Mouse (Mus musculus) neural tube, embryonic 10.5 days (tissue): Measurements from ENCODE around the gene Fcrl5.
"Not testable (repeated sequence)": the region's sequence is repeated elsewhere in the genome, so short reads cannot be mapped to it uniquely, and the experiment has no call there.

Source experiments
- DNase-seq: peaks from one replicate; pipeline ENCODE4 v3.0.0-alpha.2; 2017; ENCODE audit warnings: low spot score; ENCODE audit errors: extremely low spot score

The Fcrl5 gene

DNA sequence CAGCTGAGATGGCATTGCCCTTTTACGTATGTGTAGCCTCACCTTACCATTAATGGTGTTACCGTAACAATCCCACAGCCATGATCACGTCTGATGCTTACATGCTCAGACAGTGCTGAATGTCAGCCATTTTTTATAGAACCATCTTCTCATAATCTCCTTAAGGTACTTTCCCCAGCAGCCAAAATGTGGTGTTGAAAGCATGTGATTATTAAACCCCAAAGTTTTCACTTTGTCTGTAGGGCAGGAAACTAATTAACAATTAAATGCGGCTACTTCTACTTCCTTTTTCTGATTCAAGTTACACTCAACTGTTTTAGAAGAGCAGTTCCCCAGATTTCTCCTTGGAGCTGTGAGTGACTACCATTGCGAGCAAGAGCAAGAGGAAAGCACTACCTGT lies at the start of gene Fcrl5:
Gene Fcrl5, plus strand, starts transcription at position 295 of the 400 bp plus-strand sequence.
- no peak for DNase-seq

DNA sequence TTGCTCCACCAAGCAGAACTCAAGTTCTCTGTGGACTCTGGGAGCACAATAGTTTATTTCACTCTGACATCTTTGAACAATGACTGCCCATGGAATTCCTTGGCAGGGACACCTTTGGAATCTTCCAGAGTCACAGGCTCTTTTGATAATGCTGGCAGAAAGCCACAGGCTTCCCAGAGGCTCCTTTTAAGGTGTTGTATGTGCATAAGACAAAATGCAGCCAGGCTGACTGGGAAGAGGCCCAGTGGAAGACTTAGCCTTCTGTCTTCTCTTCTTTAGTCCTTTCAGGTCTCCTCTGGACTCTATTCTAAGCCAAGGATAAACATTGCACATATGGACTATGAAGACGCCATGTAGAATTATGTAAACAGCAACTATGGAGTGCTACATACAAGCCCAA lies 44.6 kb upstream of the Fcrl5 start:
- DNase-seq, result no peak

DNA sequence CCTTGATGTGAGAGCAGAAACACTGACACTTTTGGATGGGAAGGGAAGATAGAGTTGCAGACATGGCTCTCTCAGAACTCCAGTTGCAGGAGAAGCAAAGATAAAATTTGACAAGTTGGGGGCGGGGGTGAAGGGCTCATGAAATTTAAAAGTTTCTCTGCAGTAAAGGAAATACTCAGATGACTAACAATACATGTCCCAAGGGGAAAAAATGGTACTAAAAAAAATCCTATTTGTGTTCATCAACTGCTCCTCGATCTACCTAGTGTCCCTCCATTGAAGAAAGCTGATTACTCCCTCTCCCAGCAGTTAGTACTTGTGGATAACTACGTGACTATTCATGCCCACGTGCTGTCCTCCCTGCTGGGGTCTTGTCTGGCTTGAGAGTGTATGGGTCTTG lies 36.8 kb upstream of the Fcrl5 start:
- DNase-seq, result no peak

DNA sequence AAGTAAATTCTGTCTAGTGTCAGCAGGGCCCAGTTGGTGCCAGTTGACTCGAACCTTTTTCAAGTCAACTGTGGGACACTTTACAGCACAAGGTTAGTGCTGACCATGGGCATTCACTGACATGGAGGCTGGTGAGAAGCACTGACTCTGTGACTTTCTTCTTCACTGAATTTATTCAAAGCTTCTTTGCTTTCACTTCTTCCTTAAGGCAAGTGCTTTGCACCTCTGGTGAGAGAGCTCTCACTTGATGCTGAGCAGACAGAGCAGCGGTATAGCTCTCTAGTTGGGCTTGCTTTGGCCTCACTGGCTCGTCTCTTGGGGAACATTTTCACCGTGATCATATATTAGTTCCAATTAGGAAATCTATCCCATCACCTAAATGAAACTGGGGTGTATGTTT lies 35.7 kb upstream of the Fcrl5 start:
- DNase-seq, result no peak

DNA sequence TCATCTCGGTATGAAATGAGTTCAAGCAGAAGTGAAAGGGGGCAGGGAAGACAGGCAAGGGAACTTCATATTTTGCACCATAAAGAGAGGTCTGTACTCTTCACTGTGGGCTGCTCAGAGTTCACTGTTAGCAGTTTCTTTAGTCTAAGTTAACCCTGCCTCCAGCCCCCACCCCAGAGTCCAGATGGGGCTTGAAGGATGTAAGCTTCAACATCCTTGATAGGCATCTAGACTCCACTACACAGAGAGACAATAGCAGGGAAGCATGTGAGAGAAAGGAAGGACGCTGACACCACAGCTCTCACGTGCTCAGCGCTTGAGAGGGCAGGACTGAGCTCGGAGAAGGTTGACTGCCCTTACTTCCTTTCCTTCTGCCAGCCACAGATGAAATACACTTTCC lies 34.3 kb upstream of the Fcrl5 start:
- no peak for DNase-seq

DNA sequence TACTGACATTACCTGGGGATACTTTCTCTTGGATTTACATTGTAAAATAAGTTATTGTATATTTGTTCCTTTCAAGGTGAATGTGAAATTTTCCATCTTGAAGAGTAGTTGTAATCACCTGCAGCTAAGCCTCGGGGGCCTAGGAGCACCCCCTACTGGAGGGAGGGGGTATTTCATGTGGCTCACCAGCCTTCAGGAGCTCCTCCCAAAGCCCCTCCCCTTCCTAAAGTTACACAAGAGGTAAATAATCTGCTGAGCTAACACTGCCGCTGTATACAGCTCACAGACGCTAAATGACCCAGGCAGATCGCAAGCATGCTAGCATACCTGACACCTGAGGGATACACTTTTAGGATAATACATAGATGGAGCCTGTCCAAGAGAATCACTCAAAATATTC lies 27.4 kb upstream of the Fcrl5 start:
- DNase-seq, result peak; percentile 16

DNA sequence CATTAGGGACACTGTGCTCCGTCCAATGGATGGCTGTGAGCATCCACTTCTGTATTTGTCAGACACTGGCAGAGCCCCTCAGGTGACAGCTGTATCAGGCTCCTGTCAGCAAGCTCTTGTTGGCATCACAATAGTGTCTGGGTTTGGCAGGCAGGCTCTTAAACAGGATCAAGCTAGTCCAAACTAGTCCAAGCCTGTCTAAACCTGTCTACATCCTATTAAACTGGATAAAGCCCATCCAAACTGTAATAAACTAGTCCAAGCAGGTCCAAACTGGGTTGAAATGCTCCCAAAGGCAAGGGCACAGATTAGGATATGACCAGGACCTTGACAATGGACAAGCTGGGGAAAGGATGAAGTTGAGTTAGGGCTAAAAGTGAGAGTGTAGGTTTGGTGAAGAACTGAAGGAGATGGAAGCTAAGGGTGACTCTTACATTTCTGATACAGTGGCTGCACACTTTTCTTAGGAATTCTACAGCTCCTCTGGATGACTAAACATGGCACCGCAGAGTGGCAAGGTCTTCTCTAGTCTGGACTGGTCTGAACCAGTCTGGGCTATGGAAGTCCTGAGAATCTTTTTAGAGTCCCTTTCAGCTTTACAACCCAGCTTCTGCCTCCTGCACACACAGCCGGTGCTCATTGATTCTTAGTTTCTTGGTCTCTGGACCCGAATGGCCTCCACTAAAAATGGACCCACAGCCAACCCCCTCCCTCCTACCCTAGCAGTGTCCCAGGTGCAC lies 26.2 kb upstream of the Fcrl5 start:
- no peak for DNase-seq

DNA sequence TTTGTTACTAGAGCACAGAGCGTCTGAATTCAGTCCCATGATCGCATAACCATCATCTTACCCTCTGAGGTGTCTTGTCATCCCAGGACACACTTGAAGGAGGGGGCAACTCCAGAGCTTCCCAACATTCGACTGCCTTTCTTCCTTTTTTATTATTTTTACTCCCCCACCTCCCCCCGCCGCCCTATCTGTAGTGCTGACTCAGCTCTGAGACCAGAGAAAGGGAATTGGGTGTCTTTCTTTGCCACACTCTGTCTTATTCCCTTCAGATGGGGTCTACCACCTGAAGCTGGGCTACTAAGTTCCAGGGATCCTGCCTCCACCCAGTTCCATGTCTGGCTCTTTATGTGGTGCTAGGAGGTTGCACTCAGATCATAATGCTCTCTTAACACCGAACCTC lies 25.0 kb upstream of the Fcrl5 start:
- no peak for DNase-seq

DNA sequence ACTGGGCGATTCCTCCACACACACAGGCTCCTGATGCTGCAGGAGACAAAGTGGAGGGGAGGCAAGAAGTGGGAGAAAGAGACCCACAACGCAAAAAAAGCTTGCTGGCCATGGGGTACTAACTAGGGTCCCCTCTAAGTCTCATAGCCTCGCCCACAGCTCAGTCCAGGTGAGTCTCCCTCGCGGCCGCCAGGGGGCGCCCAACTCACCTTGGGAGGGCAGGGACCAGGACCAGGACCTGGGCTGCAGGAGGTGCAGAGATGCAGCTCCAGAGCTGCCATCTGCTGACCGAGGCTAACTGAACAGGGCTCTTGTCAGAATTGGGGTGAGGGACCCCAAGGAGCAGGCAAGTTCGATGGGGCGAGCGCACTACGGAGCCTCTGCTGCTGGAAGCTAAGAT lies 24.4 kb upstream of the Fcrl5 start:
- peak; percentile 68 for DNase-seq

DNA sequence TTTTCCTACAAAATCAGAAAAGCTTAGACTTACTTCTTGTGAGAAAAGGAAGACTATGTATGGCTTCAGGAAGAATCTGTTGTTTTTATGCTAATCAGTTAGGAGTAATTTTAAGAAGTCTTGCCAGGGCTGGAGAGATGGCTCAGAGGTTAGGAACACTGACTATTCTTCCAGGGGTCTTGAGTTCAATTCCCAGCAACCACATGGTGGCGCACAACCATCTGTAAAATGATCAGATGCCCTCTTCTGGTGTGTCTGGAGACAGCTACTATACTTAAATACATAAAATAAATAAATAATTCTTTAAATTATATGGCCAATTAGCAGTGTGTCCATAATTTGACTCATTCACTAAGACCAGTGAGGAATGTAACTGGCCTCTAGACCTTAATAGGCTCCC lies 14.9 kb upstream of the Fcrl5 start:
- no peak for DNase-seq

DNA sequence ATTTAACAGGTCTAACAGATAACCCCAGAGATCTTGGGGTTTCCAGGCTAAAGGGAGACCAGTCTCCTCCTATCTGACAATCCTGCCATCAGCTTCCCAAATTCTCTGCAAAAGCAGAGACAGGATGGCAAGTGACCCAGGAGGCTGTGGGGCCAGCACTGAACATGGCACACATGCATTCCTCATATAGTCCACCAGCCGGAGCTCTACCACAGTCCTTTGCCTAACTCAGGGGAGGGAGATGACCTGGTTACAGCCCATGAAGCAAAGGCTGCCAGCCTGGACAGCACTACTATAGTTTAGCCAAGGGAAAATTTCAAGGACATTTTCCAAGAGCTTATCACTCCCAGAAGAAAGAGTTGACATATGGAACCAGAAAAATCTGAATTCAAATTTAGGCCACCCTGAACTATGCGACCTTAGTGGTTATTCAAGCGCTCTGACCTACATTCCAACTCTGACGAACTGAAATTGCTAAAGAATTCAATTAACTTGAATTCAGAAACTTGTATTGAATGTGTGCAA lies 13.1 kb upstream of the Fcrl5 start:
- DNase-seq, result no peak

DNA sequence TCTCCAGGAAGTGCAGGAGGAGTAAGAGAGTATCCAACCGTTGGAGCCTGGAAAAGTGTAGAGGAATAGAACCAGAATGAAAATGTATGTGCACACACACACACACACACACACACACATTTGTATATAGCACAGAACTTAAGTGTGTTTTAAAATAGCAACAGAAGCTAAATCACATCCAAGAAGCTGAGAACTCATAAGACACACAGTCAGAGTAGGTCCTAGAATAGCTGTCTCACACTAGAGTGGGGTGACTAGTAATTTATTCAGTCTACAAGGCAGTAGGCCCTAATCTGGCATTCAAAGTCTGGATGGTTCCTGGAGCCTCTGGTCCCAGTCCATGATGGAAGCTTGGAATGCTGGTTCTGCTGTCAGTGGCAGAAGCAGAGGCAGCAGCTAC lies 5.0 kb downstream of the Fcrl5 start:
- DNase-seq, result no peak

DNA sequence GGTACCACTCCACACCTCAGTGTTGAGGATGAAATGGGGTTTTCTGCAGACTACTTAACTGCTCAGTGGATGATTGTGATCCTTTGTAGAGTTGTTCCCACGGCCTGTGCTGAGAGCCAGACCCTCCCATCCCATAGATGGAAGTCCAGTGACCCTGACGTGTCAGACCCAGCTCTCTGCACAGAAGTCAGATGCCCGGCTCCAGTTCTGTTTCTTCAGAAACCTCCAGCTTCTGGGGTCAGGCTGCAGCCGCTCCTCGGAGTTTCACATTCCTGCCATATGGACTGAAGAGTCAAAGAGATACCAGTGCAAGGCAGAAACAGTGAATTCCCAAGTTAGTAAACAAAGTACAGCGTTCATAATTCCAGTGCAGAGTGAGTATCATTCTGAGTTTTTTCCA lies 8.4 kb downstream of the Fcrl5 start:
- no peak for DNase-seq

DNA sequence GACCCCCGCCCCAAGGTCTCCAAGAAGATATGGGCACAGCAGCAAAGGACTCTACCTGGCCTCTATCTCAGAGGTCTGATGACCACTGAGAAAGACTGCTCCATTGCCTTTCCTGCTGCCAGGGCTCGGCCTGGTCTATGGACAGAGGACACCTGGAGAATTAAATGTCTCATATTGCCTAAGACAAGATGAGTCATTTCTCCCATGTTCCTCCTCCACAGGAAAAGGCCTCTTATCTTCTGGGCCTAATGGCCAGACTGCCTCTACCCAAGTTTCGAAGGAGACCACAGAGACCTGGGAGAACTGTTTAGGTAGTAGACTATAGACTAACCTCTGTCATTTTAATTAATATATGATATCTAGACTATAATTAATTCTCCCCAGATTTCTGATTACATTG lies 29.9 kb downstream of the Fcrl5 start:
- DNase-seq, result no peak

DNA sequence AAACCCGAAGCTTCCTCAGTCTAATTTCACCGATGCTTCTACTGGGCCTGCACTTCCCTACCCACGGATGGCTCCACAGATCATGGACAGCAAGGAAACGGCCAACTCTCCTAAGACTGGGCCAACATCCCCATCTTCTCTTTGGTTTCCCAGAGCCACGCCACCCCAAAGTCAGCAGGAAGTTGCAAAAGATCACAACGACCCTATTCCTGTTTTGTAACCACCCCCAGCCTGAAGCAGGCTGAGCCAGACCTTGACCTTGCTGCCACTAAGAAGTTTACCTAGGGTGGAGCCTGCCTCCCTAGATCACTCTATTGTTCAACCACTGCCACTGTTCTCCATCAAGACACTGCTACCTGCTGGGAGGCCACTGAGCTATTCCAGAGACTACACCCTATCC lies 31.4 kb downstream of the Fcrl5 start:
- DNase-seq, result no peak

DNA sequence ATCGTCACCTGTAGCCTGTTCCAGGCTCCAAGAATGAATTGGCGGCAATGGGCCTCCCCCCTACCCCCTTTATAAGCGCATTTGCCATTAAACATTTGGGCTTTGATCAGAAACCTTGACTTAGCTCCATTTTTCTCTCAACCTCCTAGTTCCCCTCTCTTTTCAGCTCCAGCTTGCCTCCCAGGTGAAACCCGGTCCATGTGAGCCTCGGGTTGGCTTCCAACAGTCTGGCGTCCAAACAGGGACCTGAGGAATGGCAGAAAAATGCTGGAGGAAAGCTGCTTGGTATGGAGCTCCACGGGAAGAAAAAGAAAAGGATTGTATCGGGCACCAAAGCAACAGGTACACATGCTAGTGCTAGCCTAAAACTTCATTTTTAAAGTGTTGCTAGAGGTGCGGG lies 31.8 kb downstream of the Fcrl5 start:
- no peak for DNase-seq

DNA sequence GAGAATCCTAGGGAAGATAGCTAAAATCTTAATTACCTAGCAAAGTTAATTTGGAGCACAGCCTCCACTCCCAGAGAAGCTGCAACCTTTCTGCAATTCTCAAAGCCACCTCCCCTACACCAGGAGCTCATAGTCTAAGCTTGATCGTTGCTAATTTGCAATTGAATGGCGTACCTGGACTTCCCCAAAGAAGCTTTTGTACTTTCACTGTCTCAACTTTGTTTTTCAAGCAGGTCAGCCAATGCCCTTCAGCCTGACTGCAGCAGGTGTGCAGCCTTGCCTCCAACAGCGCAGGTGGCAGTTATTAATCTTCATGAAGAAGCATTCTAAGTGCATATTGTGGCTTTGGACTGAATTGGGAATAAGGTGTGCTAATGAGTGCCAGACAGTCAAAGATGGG lies 42.4 kb downstream of the Fcrl5 start:
- not testable (repeated sequence) for DNase-seq

DNA sequence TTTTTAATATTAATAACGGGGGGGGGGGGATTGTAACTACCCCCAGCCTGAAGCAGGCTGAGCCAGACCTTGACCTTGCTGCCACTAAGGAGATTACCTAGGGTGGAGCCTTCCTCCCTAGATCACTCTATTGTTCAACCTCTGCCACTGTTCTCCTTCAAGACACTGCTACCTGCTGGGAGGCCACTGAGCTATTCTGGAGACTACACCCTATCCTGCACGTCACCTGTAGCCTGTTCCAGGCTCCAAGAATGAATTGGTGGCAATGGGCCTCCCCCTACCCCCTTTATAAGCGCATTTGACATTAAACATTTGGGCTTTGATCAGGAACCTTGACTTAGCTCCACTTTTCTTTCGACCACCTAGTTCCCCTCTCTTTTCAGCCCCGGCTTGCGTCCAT lies 43.0 kb downstream of the Fcrl5 start:
- not testable (repeated sequence) for DNase-seq

DNA sequence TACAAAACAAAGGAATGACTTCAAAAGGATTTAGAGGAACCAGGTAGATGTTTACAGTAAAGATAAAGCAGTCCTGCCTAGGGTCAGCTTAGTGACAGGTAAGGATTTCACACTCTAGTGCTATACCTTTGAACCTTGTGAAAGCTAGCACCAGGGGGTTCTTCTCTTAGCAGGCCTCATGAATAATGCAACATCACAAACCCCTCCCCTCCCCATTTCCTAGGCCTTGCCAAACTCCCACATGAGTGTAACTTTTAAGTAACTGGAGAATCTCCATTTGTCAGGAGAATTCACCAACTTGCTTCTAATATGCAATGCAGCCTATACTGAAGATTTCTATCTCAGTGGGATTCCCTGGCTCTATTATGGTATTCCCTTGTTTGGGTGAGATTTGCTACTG lies 43.7 kb downstream of the Fcrl5 start:
- DNase-seq, result not testable (repeated sequence)

DNA sequence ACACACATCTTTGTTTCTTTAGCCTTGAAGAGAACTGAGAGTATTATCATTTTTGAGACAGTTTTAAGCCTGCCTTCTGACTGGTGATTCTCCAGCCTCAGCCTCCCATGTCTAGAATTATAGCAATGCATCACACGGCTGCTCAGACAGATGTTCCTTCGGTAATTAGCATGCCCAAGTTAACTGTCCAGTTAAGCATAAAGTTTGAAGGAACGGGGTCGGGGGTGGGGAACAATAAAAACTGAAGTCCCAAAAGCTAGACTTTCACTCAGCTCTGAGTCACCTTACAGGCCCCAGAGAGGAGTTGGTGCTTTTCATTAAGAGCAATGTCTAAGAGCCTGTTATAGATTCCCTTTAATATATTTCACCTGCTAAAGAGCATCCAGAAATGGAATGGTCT lies 51.8 kb downstream of the Fcrl5 start:
- no peak for DNase-seq

DNA sequence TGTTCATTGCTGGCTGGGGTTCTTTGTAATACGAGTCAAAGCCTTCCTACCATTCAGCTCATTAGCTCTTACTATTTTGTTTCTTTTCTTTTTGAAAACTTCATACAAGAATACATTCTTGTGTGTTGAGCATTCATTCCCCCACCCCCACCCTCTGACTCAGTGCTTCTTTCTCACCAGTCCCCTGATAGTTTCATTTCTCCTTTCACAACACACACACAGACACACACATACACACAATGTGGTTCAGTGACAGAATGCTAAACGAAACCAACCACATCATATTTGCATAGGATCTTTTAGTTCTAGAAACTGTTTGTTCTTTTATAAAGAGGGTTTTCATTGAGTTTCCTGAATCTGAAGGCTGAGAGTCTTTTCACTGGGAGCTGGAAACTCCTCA lies 52.3 kb downstream of the Fcrl5 start:
- DNase-seq, result no peak

DNA sequence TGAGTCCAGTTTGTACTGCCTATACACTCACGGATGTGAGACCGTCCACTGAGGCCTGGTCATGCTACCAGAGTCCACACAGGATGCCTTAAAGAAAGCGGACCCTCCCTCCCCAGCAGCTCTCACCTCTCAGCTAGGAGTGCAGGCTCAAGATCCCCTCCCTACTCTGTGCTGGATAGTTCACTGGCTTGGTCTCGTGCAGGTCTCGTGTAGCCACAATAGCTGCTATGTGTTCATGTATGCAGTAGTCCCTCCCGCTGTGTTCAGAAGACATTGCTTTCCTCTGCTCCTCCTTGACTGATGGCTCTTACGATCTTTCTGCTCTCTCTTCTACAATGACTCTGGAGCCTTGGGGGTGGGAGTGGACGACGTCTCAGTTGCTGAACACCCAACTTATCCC lies 62.7 kb downstream of the Fcrl5 start:
- DNase-seq, result no peak

DNA sequence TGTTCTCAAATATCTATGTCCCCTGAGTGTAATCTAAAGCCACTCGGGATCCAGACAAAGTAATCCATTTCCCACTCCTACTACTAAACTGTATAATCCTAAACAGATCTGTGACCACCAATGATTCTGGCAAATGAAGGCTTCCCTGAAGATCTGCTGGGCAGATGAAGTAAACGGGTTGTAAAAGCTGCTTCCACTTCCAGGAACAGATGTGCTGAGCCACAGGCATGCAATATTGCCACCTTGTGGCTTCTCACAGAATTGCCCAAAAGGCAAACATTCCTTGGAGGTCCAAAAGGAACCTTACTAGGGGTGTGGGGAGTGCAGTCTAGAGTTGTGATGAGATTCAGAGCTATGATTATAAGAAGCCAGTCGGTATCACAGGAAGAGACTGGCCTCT lies 63.5 kb downstream of the Fcrl5 start:
- peak; percentile 81 for DNase-seq
